ENCODE assay signal across 8 mouse cellular contexts in genomic region chr2:181458411-181459152, GRCm38 (mm10). TPM values are rescaled to one million over a fixed set of nuclear protein-coding genes. Genes with fewer than 3 reads are reported as not detected.
DNase-seq lines count a peak whose midpoint lies in the region; ATAC-seq lines count a peak whose summit lies in the region.

No protein-coding gene starts in this region.

- H3K27me3 ChIP-seq in embryonic facial prominence, embryonic 10.5 days (replicated peaks; ENCODE audit: low read depth, poor library complexity, severe bottlenecking) = peaks cover 43% of the 10 kb centered on the region
- no peaks in the 10 kb centered on the region for H3K27me3 ChIP-seq in heart, embryonic 15.5 days

- H3K4me3 ChIP-seq in embryonic facial prominence, embryonic 10.5 days = peak overlapping the region; percentile 98
- peak overlapping the region; percentile 97 for H3K4me3 ChIP-seq in heart, embryonic 15.5 days

- no peak for ATAC-seq in cerebellum, adult (ENCODE audit: insufficient number of reproducible peaks, low FRiP score, low TSS enrichment)
- peak; percentile 21 for ATAC-seq in activated CD4-positive, CD25-positive, alpha-beta regulatory T cell, adult 4 months
- ATAC-seq in heart, embryonic 15.5 days (replicated peaks; ENCODE audit: insufficient number of reproducible peaks, insufficient read depth, low FRiP score, low read depth) = peak; percentile 16

- peak overlapping the region; percentile 99 for H3K4me2 ChIP-seq in heart, embryonic 15.5 days

- H3K27ac ChIP-seq in embryonic facial prominence, embryonic 10.5 days (replicated peaks) = peak overlapping the region; percentile 90
- peak overlapping the region; percentile 85 for H3K27ac ChIP-seq in heart, embryonic 15.5 days

- no peaks in the 10 kb centered on the region for H3K9me3 ChIP-seq in embryonic facial prominence, embryonic 10.5 days
- no peaks in the 10 kb centered on the region for H3K9me3 ChIP-seq in heart, embryonic 15.5 days (replicated peaks)

- DNase-seq in cerebellum, adult 11 months = peak; percentile 63
- DNase-seq in embryonic facial prominence, embryonic 10.5 days (ENCODE audit: low spot score) = no peak
- peak; percentile 44 to 64 for DNase-seq in kidney, postnatal 25 days
- DNase-seq in mesoderm, embryonic 11.5 days (ENCODE audit: low read depth, low spot score) = peak; percentile 31
- peak; percentile 25 to 74 for DNase-seq in spleen, postnatal 4 days (ENCODE audit: low spot score in 2 of 2)

- H3K4me1 ChIP-seq in embryonic facial prominence, embryonic 10.5 days = peaks cover 35% of the 10 kb centered on the region
- peaks cover 34% of the 10 kb centered on the region for H3K4me1 ChIP-seq in heart, embryonic 15.5 days (replicated peaks)

- no peaks in the 10 kb centered on the region for H3K36me3 ChIP-seq in embryonic facial prominence, embryonic 10.5 days (replicated peaks)
- no peaks in the 10 kb centered on the region for H3K36me3 ChIP-seq in heart, embryonic 15.5 days

- peak overlapping the region; percentile 90 for H3K9ac ChIP-seq in heart, embryonic 15.5 days

- WGBS in embryonic facial prominence, embryonic 10.5 days = under 1% methylated on average over 71 of the region's 72 CpGs
- WGBS in heart, embryonic 15.5 days = under 1% methylated on average over 62 of the region's 72 CpGs

RNA-seq across cellular contexts. Expression of gene Zbtb46, which starts 0.6 kb away (rescaled TPM):
- polyA plus RNA-seq in activated CD4-positive, CD25-positive, alpha-beta regulatory T cell, adult 4 months (2017; shearing (Covaris generic)) = 1 to 10 TPM; 2.5 to 4.3 TPM
- 16.4 and 20.1 TPM in 2 replicates for polyA plus RNA-seq in embryonic facial prominence, embryonic 10.5 days (2016; fragmentation: Nextera tagmentation; extraction: Ambion mirVana)
- 8.6 and 10.4 TPM in 2 replicates for polyA plus RNA-seq in heart, embryonic 15.5 days (2015; fragmentation: Nextera tagmentation; extraction: Ambion mirVana)

RNA-seq across cellular contexts. Expression of gene Abhd16b, which starts 34.4 kb away (rescaled TPM):
- not detected for polyA plus RNA-seq in activated CD4-positive, CD25-positive, alpha-beta regulatory T cell, adult 4 months (2017; shearing (Covaris generic))
- polyA plus RNA-seq in embryonic facial prominence, embryonic 10.5 days (2016; fragmentation: Nextera tagmentation; extraction: Ambion mirVana) = 0.11 and 0.16 TPM in 2 replicates
- polyA plus RNA-seq in heart, embryonic 15.5 days (2015; fragmentation: Nextera tagmentation; extraction: Ambion mirVana) = 0.10 and 0.26 TPM in 2 replicates

RNA-seq across cellular contexts. Expression of gene Tpd52l2, which starts 38.4 kb away (rescaled TPM):
- 100 to 1,000 TPM in 1 of 2 experiments, 10 to 100 TPM in 1; 88.0 to 103 TPM for polyA plus RNA-seq in activated CD4-positive, CD25-positive, alpha-beta regulatory T cell, adult 4 months (2017; shearing (Covaris generic))
- 173 and 174 TPM in 2 replicates for polyA plus RNA-seq in embryonic facial prominence, embryonic 10.5 days (2016; fragmentation: Nextera tagmentation; extraction: Ambion mirVana)
- 105 and 117 TPM in 2 replicates for polyA plus RNA-seq in heart, embryonic 15.5 days (2015; fragmentation: Nextera tagmentation; extraction: Ambion mirVana)
